Comparison of ENCODE assay signal across 8 mouse cellular contexts in genomic region chr10:80261585-80261968, GRCm38 (mm10). TPM values are rescaled to one million over a fixed set of nuclear protein-coding genes. Genes with fewer than 3 reads are reported as not detected.
DNase-seq lines count a peak whose midpoint lies in the region; ATAC-seq lines count a peak whose summit lies in the region.

No protein-coding gene starts in this region.

- ATAC-seq in megakaryocyte, adult 5-6 weeks (ENCODE audit: poor library complexity, severe bottlenecking), result peak; percentile 62

- intact Hi-C loops in gastrocnemius, postnatal 14 days (cut with DNase I; ENCODE audit: low total_unique reads), result no loop called here

- peak; percentile 99 for DNase-seq in adrenal gland, adult 2 months
- DNase-seq in embryo, embryonic 11 days, result peak; percentile 97
- DNase-seq in gastrocnemius, postnatal 14 days, result peak; percentile 100
- peak; percentile 90 for DNase-seq in induced T-regulatory cell, adult 2 months (ENCODE audit: low read depth)
- DNase-seq in left cerebral cortex, adult 8-10 months (ENCODE audit: low spot score in 2 of 2), result peak; percentile 78 to 91
- peak; percentile 85 for DNase-seq in right cerebral cortex, postnatal 25 days
- peak; percentile 97 to 98 for DNase-seq in urinary bladder, postnatal 36 days (ENCODE audit: low spot score in 2 of 2)

RNA-seq across cellular contexts. Expression of gene Dazap1, which starts 0.3 kb away (rescaled TPM):
- 100 to 1,000 TPM in 1 of 2 experiments, 10 to 100 TPM in 1; 72.1 to 101 TPM for total RNA-seq in adrenal gland, adult 2 months (2021)
- polyA plus RNA-seq in adrenal gland, adult 2 months (2012; rRNA removed), result 102 and 119 TPM in 2 replicates
- total RNA-seq in gastrocnemius, postnatal 14 days (2021), result 10 to 100 TPM; 49.9 to 51.0 TPM
- total RNA-seq in left cerebral cortex, adult 8-10 months (2022), result 10 to 100 TPM; 76.4 to 90.1 (median 83.5) TPM
- 39.0 and 41.4 TPM in 2 replicates for total RNA-seq in megakaryocyte, adult 5-6 weeks (2015)
- 187 and 200 TPM in 2 replicates for total RNA-seq in megakaryocyte, adult 5-6 weeks (2017)

RNA-seq across cellular contexts. Expression of gene Gamt, which starts 0.8 kb away (rescaled TPM):
- 100 to 1,000 TPM; 246 to 281 TPM for total RNA-seq in adrenal gland, adult 2 months (2021)
- 820 and 833 TPM in 2 replicates for polyA plus RNA-seq in adrenal gland, adult 2 months (2012; rRNA removed)
- total RNA-seq in gastrocnemius, postnatal 14 days (2021), result 100 to 1,000 TPM; 232 to 267 TPM
- 10 to 100 TPM; 28.8 to 33.6 (median 31.1) TPM for total RNA-seq in left cerebral cortex, adult 8-10 months (2022)
- total RNA-seq in megakaryocyte, adult 5-6 weeks (2015), result 6.3 and 6.7 TPM in 2 replicates
- 4.4 and 10.2 TPM in 2 replicates for total RNA-seq in megakaryocyte, adult 5-6 weeks (2017)

RNA-seq across cellular contexts. Expression of gene Ndufs7, which starts 12.7 kb away (rescaled TPM):
- total RNA-seq in adrenal gland, adult 2 months (2021), result 100 to 1,000 TPM; 295 to 337 TPM
- 1,122 and 1,204 TPM in 2 replicates for polyA plus RNA-seq in adrenal gland, adult 2 months (2012; rRNA removed)
- 100 to 1,000 TPM; 423 to 474 TPM for total RNA-seq in gastrocnemius, postnatal 14 days (2021)
- total RNA-seq in left cerebral cortex, adult 8-10 months (2022), result 100 to 1,000 TPM; 214 to 225 (median 218) TPM
- 113 and 114 TPM in 2 replicates for total RNA-seq in megakaryocyte, adult 5-6 weeks (2015)
- total RNA-seq in megakaryocyte, adult 5-6 weeks (2017), result 84.8 and 86.1 TPM in 2 replicates

RNA-seq across cellular contexts. Expression of gene Rps15, which starts 30.7 kb away (rescaled TPM):
- 1,000 to 10,000 TPM; 1,320 to 1,332 TPM for total RNA-seq in adrenal gland, adult 2 months (2021)
- 1,020 and 1,031 TPM in 2 replicates for polyA plus RNA-seq in adrenal gland, adult 2 months (2012; rRNA removed)
- 100 to 1,000 TPM; 741 to 829 TPM for total RNA-seq in gastrocnemius, postnatal 14 days (2021)
- total RNA-seq in left cerebral cortex, adult 8-10 months (2022), result 1,000 to 10,000 TPM in 1 of 4 experiments, 100 to 1,000 TPM in 3; 922 to 1,007 (median 961) TPM
- total RNA-seq in megakaryocyte, adult 5-6 weeks (2015), result 1,580 and 1,599 TPM in 2 replicates
- total RNA-seq in megakaryocyte, adult 5-6 weeks (2017), result 1,732 and 1,915 TPM in 2 replicates

RNA-seq across cellular contexts. Expression of gene Apc2, which starts 34.2 kb away (rescaled TPM):
- 1 to 10 TPM in 1 of 2 experiments, under 1 TPM in 1; 0.72 to 3.0 TPM for total RNA-seq in adrenal gland, adult 2 months (2021)
- polyA plus RNA-seq in adrenal gland, adult 2 months (2012; rRNA removed), result 2.5 and 4.0 TPM in 2 replicates
- 1 to 10 TPM in 1 of 2 experiments, under 1 TPM in 1; 0.93 to 1.2 TPM for total RNA-seq in gastrocnemius, postnatal 14 days (2021)
- total RNA-seq in left cerebral cortex, adult 8-10 months (2022), result 100 to 1,000 TPM; 107 to 125 (median 116) TPM
- total RNA-seq in megakaryocyte, adult 5-6 weeks (2015), result not detected in 2 replicates
- not detected in 2 replicates for total RNA-seq in megakaryocyte, adult 5-6 weeks (2017)

Comparison
In these comparisons a context has a peak if more than half of its experiments do, and no peak if none do; other contexts are left out.
1. Peak in every context shown above with its lines: DNase-seq and ATAC-seq.
2. RNA of gene Gamt, which starts 0.8 kb away (total RNA-seq): 246 to 281 TPM in adrenal gland, adult 2 months and 232 to 267 TPM in gastrocnemius, postnatal 14 days; 28.8 to 33.6 TPM in left cerebral cortex, adult 8-10 months and 4.4 to 10.2 TPM in megakaryocyte, adult 5-6 weeks; every median in the first group is over 4 times any median in the second.